Mouse (Mus musculus): ENCODE results near the gene Bnip2.

The Bnip2 gene

GRCm38 (mm10) chr9:70048280-70048679, 59.0 kb downstream of the Bnip2 start:
- no peak for DNase-seq (ENCODE audit: low spot score)

- DNase-seq (ENCODE audit: low spot score) = no peak
Observed at GRCm38 (mm10) chr9:70048751-70049415, 59.6 kb downstream of the Bnip2 start.

- DNase-seq (ENCODE audit: low spot score) = no peak
Observed at GRCm38 (mm10) chr9:70049416-70049783, 60.1 kb downstream of the Bnip2 start.

- DNase-seq (ENCODE audit: low spot score) = no peak
Observed at GRCm38 (mm10) chr9:70049839-70050238, 60.6 kb downstream of the Bnip2 start.

- DNase-seq (ENCODE audit: low spot score) = no peak
Observed at GRCm38 (mm10) chr9:70052730-70053129, 63.5 kb downstream of the Bnip2 start.

GRCm38 (mm10) chr9:70053411-70053810, 64.1 kb downstream of the Bnip2 start:
- DNase-seq (ENCODE audit: low spot score) = no peak

Data from urinary bladder, postnatal 25 days (tissue).